Mouse (Mus musculus): Measurements from ENCODE around the gene Rgs9. TPM values are rescaled to one million over a fixed set of nuclear protein-coding genes. Genes with fewer than 3 reads are reported as not detected.
A peak's percentile ranks its signal among the peaks of the same experiment; 100 is the strongest.
"Not testable (repeated sequence)": the region's sequence is repeated elsewhere in the genome, so short reads cannot be mapped to it uniquely, and the experiment has no call there.

Gene Rgs9
- under 1 TPM; 0.63 to 0.99 TPM for total RNA-seq (2021)
- long read RNA-seq, experiment 1, partial matches to known transcripts = 0 of 1 reads
- long read RNA-seq, experiment 1, other reads (novel, unspliced or antisense) = 0 of 1 reads
- long read RNA-seq, experiment 2 = 0 reads

DNA sequence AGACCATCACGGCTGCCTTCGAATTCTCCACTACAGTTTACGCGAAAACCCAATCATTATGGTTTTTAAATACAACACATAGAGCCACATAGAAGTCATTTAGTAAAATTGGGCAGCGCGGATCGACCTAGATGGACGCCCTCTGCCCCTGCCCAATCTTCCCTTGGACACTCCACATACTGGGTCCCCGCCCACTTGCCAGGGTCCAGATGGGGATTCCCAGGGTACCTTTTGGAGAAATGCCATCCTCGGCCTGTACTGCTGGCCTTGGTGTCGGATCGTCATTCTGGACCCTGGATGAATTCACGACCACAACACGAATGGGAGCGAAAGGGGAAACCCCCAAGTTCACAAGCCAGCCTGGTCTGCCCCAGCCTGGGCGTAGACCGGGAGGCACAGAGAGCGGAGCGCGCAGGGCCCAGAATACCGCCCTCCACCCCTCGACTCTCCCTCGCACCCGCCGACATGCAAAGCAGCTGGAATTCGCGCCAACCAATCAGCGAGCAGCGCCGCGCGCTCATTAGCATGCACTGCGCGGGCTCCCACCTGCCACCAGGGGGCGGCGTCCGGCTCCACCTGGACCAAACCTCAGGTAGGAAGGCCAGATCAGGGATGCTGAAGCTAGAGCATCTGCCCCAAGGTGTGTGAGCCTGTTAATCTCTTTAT, at the start of gene Rgs9:
TSS of gene Rgs9 (minus strand) at position 420 of the 666 bp plus-strand sequence.
- DNase-seq = peak; percentile 93

DNA sequence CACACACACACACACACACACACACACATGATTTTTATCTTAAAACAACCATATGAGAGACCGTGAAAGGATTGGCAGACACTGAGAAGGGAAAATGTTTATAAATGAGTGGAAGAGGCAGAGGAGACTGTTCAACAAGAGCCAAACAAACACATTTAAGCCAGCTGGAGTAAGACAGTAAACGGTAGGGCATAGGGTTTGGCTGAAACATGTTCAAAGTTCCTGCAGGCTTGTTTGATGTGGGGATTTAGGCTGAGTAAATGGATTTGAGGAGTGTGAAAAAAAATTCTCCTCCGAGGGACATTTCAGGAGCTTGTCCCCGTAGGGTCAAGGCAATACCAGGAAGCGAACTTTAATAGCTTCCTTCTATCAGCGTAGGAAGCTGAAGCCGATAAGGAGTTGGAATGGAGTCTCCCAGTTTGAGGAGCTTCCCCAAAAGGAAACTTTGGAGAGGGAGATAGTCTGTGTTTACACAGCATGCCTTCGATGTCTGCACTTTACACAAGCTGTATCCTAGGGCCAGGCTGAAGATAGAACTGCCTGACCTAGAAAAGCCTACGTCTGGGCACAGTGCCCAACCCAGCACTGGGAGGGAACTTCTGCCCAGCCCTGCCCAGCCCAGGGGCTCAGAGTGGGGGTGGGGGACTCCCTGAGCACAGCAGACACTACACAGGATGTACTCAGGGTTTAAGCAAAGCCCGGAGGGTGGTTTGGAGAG, 49.5 kb upstream of the Rgs9 start:
- DNase-seq = peak; percentile 81

DNA sequence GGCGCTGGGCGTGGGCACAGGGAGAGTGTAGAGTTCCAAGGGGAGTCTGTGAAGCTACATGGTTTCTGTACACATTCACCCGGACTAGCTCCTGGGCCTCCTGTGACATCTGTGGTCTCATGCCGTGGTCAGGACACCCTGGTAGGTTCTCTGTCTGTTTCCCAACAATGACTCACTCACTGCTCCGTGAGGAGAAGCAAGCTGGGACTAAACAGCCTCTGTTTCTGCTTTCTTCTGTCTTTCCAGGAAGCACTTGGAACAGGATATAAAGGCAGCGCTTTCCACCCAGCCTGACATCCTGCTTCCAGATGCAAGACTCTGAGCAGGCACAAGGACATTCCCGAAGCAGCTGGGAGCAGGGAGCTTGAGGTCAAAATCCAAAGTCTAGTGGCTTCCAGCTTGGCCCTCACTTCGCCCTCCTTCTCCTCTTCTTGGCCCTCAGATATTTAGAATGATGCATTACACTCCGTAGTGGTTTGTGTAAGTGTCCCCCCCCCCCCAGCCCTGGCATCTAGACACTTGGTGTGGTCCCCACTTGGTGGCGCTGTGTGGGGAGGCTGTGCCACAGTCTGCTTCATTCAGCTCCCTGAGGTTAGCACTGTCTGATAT, 46.2 kb upstream of the Rgs9 start:
- peak; percentile 73 for DNase-seq

DNA sequence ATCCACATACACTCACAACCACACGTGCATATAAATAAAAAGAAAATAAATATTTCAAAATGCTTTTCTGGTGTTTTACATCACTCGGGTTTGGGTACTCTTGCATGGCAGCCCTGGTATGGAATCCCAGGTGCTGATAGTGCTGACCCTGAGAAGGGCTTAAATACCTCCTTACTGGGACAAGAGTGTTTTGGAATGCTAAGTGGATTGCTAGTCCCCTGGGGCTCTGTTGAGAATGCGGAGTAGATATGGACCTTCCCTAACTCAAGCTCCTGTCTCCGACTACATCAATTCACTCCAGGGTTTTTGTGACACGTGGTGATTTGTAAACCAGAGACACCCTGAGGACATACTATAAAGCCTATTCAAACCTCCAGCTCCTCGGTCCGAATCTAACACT, 45.6 kb upstream of the Rgs9 start:
- DNase-seq = no peak

DNA sequence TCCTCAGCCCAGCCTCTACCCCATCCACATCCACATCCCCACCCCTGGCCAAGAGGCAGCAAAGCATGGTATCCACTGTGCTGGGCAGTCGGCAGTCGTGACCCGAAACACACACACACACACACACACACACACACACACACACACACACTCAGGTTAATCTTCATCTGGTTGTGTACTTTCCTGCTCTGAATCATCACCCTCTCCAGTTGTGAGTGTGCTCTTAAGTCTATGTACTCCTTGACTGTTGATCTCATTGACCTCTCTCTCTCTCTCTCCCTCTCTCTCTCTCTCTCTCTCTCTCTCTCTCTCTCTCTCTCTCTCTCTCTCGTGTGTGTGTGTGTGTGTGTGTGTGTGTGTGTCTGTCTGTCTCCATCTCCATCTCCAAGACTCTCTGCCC, 44.7 kb upstream of the Rgs9 start:
- DNase-seq = not testable (repeated sequence)

- DNase-seq = no peak
Observed at GRCm38 (mm10) chr11:109340541-109340940, 42.6 kb upstream of the Rgs9 start.

- DNase-seq = no peak
Observed at GRCm38 (mm10) chr11:109339155-109339938, 41.4 kb upstream of the Rgs9 start.

- DNase-seq = no peak
Observed at GRCm38 (mm10) chr11:109335890-109336289, 38.0 kb upstream of the Rgs9 start.

DNA sequence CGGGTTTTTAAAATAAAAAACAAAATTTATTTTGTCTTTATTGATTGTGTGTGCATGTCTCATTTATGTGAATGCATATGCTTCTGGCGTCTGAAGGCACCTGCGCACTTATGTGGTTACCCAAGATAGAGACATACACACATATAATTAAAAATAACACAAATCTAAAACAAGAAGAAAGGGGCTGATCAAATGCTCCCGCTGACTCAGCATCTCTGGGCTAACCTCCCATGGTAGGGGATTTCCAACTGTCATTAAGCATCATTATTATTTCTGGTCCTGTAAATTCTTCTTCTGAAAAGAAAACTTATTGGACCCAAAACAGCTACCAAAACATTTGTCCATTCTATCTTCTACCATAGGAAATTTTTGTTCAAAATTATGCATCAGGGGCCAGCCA, 36.8 kb upstream of the Rgs9 start:
- no peak for DNase-seq

GRCm38 (mm10) chr11:109332722-109333121, 34.8 kb upstream of the Rgs9 start:
- DNase-seq = peak; percentile 36

GRCm38 (mm10) chr11:109331424-109331824, 33.5 kb upstream of the Rgs9 start:
- DNase-seq = peak; percentile 97

- no peak for DNase-seq
Observed at GRCm38 (mm10) chr11:109330706-109331393, 32.9 kb upstream of the Rgs9 start.

DNA sequence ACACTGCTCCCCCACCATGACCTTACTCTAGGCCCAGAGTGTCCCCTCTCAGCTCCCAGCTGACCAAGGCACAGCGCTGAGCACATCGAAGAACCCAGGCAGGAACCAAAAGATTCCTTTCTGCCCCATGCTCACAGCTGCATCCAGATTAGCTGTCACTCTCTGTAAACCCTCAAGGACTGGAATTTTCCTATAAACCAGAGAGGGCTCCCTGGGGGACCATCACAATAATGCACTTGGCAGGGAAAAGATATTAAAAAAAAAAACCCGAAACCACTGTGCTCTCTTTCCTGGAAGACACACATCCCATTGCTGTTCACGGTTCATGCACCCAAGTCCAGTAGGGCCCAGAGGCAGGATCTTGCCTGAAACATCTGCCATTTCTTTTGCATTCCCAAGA, 31.4 kb upstream of the Rgs9 start:
- no peak for DNase-seq

GRCm38 (mm10) chr11:109327952-109328351, 30.0 kb upstream of the Rgs9 start:
- DNase-seq = no peak

- DNase-seq = no peak
Observed at GRCm38 (mm10) chr11:109327381-109327780, 29.5 kb upstream of the Rgs9 start.

- DNase-seq = no peak
Observed at GRCm38 (mm10) chr11:109326270-109326669, 28.3 kb upstream of the Rgs9 start.

DNA sequence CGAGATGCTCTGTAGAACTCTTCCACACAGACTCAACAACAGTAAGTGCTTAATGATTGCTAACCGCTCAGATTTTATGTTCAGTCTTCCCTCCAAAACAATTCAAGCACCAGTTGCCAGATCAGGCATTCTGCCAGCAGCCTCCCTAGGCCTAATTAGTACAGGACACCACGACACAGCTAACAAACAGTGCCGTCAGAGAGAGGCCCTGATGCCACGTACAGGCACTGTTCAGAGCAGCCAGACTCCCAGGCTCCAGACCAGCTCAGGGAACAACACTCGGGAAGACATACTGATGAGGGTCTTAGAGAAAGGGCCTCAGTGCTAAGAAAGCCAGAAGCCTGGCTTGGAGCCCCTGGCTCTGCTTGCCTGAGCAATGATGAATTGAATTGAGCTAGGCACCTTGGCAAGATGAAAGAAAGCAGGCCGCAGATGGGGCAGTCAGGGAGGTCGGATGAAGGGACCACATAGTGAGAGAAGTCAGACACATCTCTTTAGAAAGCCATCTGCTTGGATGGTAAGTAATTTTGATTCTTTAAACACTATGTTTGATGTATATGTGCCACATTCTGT, 22.5 kb upstream of the Rgs9 start:
- DNase-seq = no peak

DNA sequence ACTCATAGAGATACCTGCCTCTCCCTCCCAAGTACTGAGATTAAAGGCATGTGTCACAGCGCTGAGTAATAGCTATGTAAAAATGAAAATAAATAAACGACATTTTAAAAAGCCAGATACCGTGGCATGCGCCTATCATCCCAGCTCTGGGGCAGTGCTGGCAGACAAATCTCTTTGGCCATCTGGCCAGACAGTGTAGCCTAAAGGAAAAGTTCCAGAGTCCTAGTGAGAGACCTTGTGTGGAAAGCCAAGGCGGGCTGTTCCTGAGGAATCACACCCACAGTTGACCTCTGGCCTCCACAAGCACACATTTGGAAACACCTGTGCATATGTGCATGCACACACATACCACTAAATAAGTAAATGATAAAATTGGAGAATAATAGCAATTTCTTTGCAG, 22.0 kb upstream of the Rgs9 start:
- DNase-seq = no peak

DNA sequence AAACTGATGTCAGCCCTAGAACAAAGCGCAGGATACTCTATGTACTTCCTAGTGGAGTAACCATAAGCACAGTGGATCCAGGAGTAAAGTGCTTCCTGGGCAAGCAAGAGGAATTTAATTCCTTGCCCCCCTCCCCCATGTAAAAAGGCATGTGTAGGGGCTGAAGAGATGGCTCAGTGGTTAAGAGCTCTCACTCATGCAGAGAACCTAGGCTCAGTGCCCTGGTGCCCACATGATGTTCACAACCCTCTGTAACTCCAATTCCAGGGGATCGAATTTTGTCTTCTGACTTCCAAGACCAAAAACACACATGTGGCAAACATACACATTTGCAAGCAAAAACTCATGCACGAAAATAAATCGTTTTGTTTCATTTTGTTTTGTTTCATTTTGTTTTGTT, 21.5 kb upstream of the Rgs9 start:
- DNase-seq = no peak

GRCm38 (mm10) chr11:109316921-109317320, 19.0 kb upstream of the Rgs9 start:
- DNase-seq = peak; percentile 33

DNA sequence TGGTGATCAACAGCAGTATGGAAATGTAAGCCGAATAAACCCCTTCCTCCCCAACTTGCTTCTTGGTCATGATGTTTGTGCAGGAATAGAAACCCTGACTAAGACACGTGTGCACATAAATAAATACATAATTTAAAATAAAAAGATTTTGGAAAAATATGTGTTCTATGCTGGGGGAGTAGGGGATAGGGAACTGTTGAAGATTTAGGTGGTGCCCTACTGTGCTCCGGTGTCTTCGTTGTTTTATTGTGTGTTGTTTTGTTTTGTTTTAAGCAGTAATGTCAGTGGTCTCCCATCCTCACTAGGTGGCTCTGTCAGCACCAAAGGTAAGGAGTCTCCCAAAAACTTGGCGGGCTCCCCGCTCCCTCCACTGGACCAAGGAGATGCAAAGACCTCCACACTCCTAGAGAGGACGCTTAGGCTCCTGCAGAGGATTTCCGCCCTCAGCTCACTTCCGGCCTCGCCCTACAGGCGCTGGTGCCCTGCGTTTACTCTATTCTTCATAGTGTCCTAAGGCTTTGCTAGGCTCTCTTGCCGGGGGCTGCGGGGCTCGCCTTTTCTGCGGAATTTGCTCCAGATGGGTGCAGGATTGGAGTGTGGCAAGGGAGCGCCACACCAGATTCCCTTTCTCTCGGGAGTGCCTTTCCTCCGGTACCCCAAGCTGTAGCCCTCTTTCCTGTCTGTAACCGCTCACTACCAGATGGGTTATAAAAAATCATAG, 14.1 kb upstream of the Rgs9 start:
- DNase-seq = peak; percentile 60
